ENCODE assay signal across 10 mouse cellular contexts in the genomic region with DNA sequence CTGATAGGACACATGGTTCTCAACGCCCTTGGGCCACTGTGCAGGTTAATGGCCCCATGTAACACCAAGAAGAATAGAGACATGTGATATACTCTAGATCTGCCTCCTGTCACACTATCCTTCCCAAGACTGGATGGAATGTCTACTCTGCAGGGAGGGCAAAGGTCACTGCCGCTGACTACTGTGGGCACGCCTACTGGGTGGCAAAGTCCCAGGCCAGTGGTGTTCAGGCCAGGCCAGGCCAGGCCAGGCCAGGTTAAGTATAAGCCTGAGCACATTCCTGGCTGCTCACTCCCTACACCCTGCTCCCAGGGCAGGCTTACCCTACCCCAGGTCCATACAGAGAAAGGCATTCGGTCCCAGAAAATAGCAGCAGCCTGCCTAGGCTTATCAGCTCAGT. TPM values are rescaled to one million over a fixed set of nuclear protein-coding genes. Genes with fewer than 3 reads are reported as not detected.
DNase-seq lines count a peak whose midpoint lies in the region; ATAC-seq and TF ChIP-seq lines count a peak whose summit lies in the region.
"Had no signal": no experiment of that assay in that cellular context is flagged by ENCODE, and none has a peak within 500 bp of the region (broad histone marks: within the 10 kb centered on the region; RNA-seq: fewer than 3 reads in every experiment).

No protein-coding gene starts in this region.

- no peak for TF ChIP-seq EP300 in lung, postnatal 0 days (IDR thresholded peaks at IDR 0.05)

- no peaks in the 10 kb centered on the region for H3K27me3 ChIP-seq in lung, postnatal 0 days (replicated peaks; ENCODE audit: insufficient read depth, low read length)
- H3K27me3 ChIP-seq in heart, embryonic 10.5 days (ENCODE audit: insufficient read depth, poor library complexity, severe bottlenecking): 0 out of 2 replicates have a peak, but pooled peaks cover 5% of the 10 kb centered on the region
- no peaks in the 10 kb centered on the region for H3K27me3 ChIP-seq in kidney, postnatal 0 days (ENCODE audit: insufficient read depth, low read length)
- H3K27me3 ChIP-seq in stomach, embryonic 15.5 days (replicated peaks): no peaks in the 10 kb centered on the region

- 0 out of 2 replicates have a peak, but pooled peaks have one; percentile 13 for ATAC-seq in lung, postnatal 0 days
- peak; percentile 93 for ATAC-seq in kidney, postnatal 0 days (replicated peaks; ENCODE audit: low FRiP score, low read depth)
- ATAC-seq in stomach, embryonic 15.5 days (ENCODE audit: insufficient read depth, low FRiP score, low read depth): peak; percentile 51
- no peak for ATAC-seq in granulocyte monocyte progenitor cell, adult 5-6 weeks (replicated peaks; ENCODE audit: poor library complexity, severe bottlenecking)

- no peak overlapping the region for H3K9ac ChIP-seq in lung, postnatal 0 days (replicated peaks; ENCODE audit: low read depth)
- no peak overlapping the region for H3K9ac ChIP-seq in kidney, postnatal 0 days (ENCODE audit: low read depth, low read length)
- no peak overlapping the region for H3K9ac ChIP-seq in stomach, embryonic 15.5 days

- no peaks in the 10 kb centered on the region for H3K9me3 ChIP-seq in lung, postnatal 0 days (ENCODE audit: low read length)
- no peaks in the 10 kb centered on the region for H3K9me3 ChIP-seq in heart, embryonic 10.5 days
- no peaks in the 10 kb centered on the region for H3K9me3 ChIP-seq in kidney, postnatal 0 days (replicated peaks; ENCODE audit: low read length)
- H3K9me3 ChIP-seq in stomach, embryonic 15.5 days: no peaks in the 10 kb centered on the region

- H3K27ac ChIP-seq in lung, postnatal 0 days (ENCODE audit: low read length): no peak overlapping the region
- 0 out of 2 replicates have a peak overlapping the region, but pooled peaks have one; percentile 71 for H3K27ac ChIP-seq in heart, embryonic 10.5 days
- peak overlapping the region; percentile 43 for H3K27ac ChIP-seq in kidney, postnatal 0 days
- H3K27ac ChIP-seq in stomach, embryonic 15.5 days: no peak overlapping the region

- H3K4me3 ChIP-seq in lung, postnatal 0 days (ENCODE audit: low read depth, low read length): no peak overlapping the region
- no peak overlapping the region for H3K4me3 ChIP-seq in heart, embryonic 10.5 days
- H3K4me3 ChIP-seq in kidney, postnatal 0 days (replicated peaks; ENCODE audit: low read depth, low read length): no peak overlapping the region
- H3K4me3 ChIP-seq in stomach, embryonic 15.5 days (replicated peaks): no peak overlapping the region
- H3K4me3 ChIP-seq: erythroblast, embryonic 14.5 days; myocyte had no signal

- TF ChIP-seq CTCF in lung, postnatal 0 days (IDR thresholded peaks at IDR 0.05): no peak
- TF ChIP-seq CTCF in kidney, postnatal 0 days (IDR thresholded peaks at IDR 0.05; ENCODE audit: low read depth): no peak

- H3K36me3 ChIP-seq in lung, postnatal 0 days (ENCODE audit: insufficient read depth, low read length): peaks cover 3% of the 10 kb centered on the region; the same call in 1 of the 2 replicates
- H3K36me3 ChIP-seq in heart, embryonic 10.5 days: no peaks in the 10 kb centered on the region
- H3K36me3 ChIP-seq in kidney, postnatal 0 days (ENCODE audit: insufficient read depth, low read length): no peaks in the 10 kb centered on the region
- H3K36me3 ChIP-seq in stomach, embryonic 15.5 days: no peaks in the 10 kb centered on the region

- WGBS in lung, postnatal 0 days: 44% methylated on average over 4 of the region's 4 CpGs
- 18% methylated on average over 4 of the region's 4 CpGs for WGBS in heart, embryonic 10.5 days
- 33% methylated on average over 4 of the region's 4 CpGs for WGBS in kidney, postnatal 0 days
- WGBS in stomach, embryonic 15.5 days: 56% methylated on average over 4 of the region's 4 CpGs

- no peak for DNase-seq in lung, postnatal 0 days (ENCODE audit: low spot score)
- DNase-seq in lung, postnatal 14 days: no peak
- DNase-seq in heart, embryonic 10.5 days (ENCODE audit: low spot score): no peak
- peak; percentile 80 for DNase-seq in kidney, postnatal 0 days (ENCODE audit: low spot score)
- DNase-seq in left cerebral cortex, adult 18-20 months (ENCODE audit: low spot score in 2 of 2): no peak
- DNase-seq in spleen, postnatal 10 days (ENCODE audit: low spot score in 2 of 2): no peak

- no peaks in the 10 kb centered on the region for H3K4me1 ChIP-seq in lung, postnatal 0 days (ENCODE audit: insufficient read depth, low read depth, low read length)
- H3K4me1 ChIP-seq in heart, embryonic 10.5 days: peaks cover 72% of the 10 kb centered on the region
- 0 out of 2 replicates have a peak, but pooled peaks cover 9% of the 10 kb centered on the region for H3K4me1 ChIP-seq in kidney, postnatal 0 days (replicated peaks; ENCODE audit: insufficient read depth, low read length)
- peaks cover 20% of the 10 kb centered on the region; the same call in 1 of the 2 replicates for H3K4me1 ChIP-seq in stomach, embryonic 15.5 days

- no peak overlapping the region for H3K4me2 ChIP-seq in lung, postnatal 0 days (replicated peaks; ENCODE audit: low read depth, low read length)
- no peak overlapping the region for H3K4me2 ChIP-seq in kidney, postnatal 0 days (ENCODE audit: low read length)
- no peak overlapping the region for H3K4me2 ChIP-seq in stomach, embryonic 15.5 days

RNA-seq across cellular contexts. Expression of gene Uvrag, which starts 20.6 kb away (rescaled TPM):
- polyA plus RNA-seq in lung, postnatal 0 days (2015; fragmentation: Nextera tagmentation; extraction: Ambion mirVana): 23.4 and 28.6 TPM in 2 replicates
- 15.2 and 17.0 TPM in 2 replicates for polyA plus RNA-seq in heart, embryonic 10.5 days (2016; fragmentation: Nextera tagmentation; extraction: Ambion mirVana)
- 19.0 and 21.6 TPM in 2 replicates for polyA plus RNA-seq in kidney, postnatal 0 days (2015; fragmentation: Nextera tagmentation; extraction: Ambion mirVana)
- polyA plus RNA-seq in stomach, embryonic 15.5 days (2015; fragmentation: Nextera tagmentation; extraction: Ambion mirVana): 19.1 and 19.4 TPM in 2 replicates
- total RNA-seq in granulocyte monocyte progenitor cell, adult 5-6 weeks (2014; fragmentation: Nextera tagmentation): 25.7 and 31.0 TPM in 2 replicates
- 26.8 and 38.7 TPM in 2 replicates for total RNA-seq in granulocyte monocyte progenitor cell, adult 5-6 weeks (2017)
- 10 to 100 TPM; 51.7 to 56.8 TPM for total RNA-seq in left cerebral cortex, adult 18-20 months (2021)

RNA-seq across cellular contexts. Expression of gene Dgat2, which starts 21.0 kb away (rescaled TPM):
- 14.6 and 15.3 TPM in 2 replicates for polyA plus RNA-seq in lung, postnatal 0 days (2015; fragmentation: Nextera tagmentation; extraction: Ambion mirVana)
- polyA plus RNA-seq in heart, embryonic 10.5 days (2016; fragmentation: Nextera tagmentation; extraction: Ambion mirVana): 12.5 and 24.3 TPM in 2 replicates
- polyA plus RNA-seq in kidney, postnatal 0 days (2015; fragmentation: Nextera tagmentation; extraction: Ambion mirVana): 53.1 and 57.3 TPM in 2 replicates
- 70.2 and 72.0 TPM in 2 replicates for polyA plus RNA-seq in stomach, embryonic 15.5 days (2015; fragmentation: Nextera tagmentation; extraction: Ambion mirVana)
- total RNA-seq in granulocyte monocyte progenitor cell, adult 5-6 weeks (2014; fragmentation: Nextera tagmentation): 9.6 and 13.9 TPM in 2 replicates
- 6.7 and 7.9 TPM in 2 replicates for total RNA-seq in granulocyte monocyte progenitor cell, adult 5-6 weeks (2017)
- 10 to 100 TPM; 57.5 to 63.0 TPM for total RNA-seq in left cerebral cortex, adult 18-20 months (2021)

Comparison
In these comparisons a context has a peak if more than half of its experiments do, and no peak if none do; other contexts are left out.
1. H3K27ac ChIP-seq: peak in heart, embryonic 10.5 days (single experiment) and kidney, postnatal 0 days (single experiment); none in lung, postnatal 0 days (single experiment) and stomach, embryonic 15.5 days (single experiment).